23 mouse cellular contexts compared by ENCODE assay signal in genomic region chr17:12369393-12369792, GRCm38 (mm10). TPM values are rescaled to one million over a fixed set of nuclear protein-coding genes. Genes with fewer than 3 reads are reported as not detected.
DNase-seq lines count a peak whose midpoint lies in the region; ATAC-seq lines count a peak whose summit lies in the region.
"Had no signal": no experiment of that assay in that cellular context is flagged by ENCODE, and none has a peak within 500 bp of the region (broad histone marks: within the 10 kb centered on the region; RNA-seq: fewer than 3 reads in every experiment).

No protein-coding gene starts in this region.

- DNase-seq in kidney, adult 9 months = peak; percentile 21
- DNase-seq in kidney, adult 8-10 months = no peak
- DNase-seq in large intestine, adult 2 months (ENCODE audit: low read depth, low spot score) = peak; percentile 86
- no peak for DNase-seq in embryo, embryonic 11 days
- DNase-seq in lung, adult 18-20 months = no peak
- DNase-seq: adrenal gland, adult 2 months; adrenal gland, postnatal 10 days; adrenal gland, postnatal 36 days; cerebellum, adult 11-12 months; cerebellum, adult 2 months; cerebellum, adult 9-10 months; cerebellum, postnatal 10 days; cerebellum, postnatal 25 days had no signal

- H3K9ac ChIP-seq in intestine, embryonic 15.5 days = no peak overlapping the region
- H3K9ac ChIP-seq in intestine, embryonic 16.5 days (ENCODE audit: low read depth, low read length) = no peak overlapping the region
- H3K9ac ChIP-seq in heart, embryonic 12.5 days = no peak overlapping the region
- H3K9ac ChIP-seq: embryonic facial prominence, embryonic 13.5 days; embryonic facial prominence, embryonic 15.5 days; forebrain, embryonic 12.5 days had no signal

- peaks cover 8% of the 10 kb centered on the region; the same call in 1 of the 2 replicates for H3K4me1 ChIP-seq in intestine, embryonic 15.5 days (replicated peaks)
- peaks cover 12% of the 10 kb centered on the region; the same call in 1 of the 2 replicates for H3K4me1 ChIP-seq in intestine, embryonic 16.5 days (ENCODE audit: control insufficient read depth, insufficient read depth, low read length)
- H3K4me1 ChIP-seq in heart, embryonic 12.5 days (replicated peaks) = peaks cover 8% of the 10 kb centered on the region

- WGBS in intestine, embryonic 15.5 days = 38% methylated on average over 5 of the region's 5 CpGs
- 39% methylated on average over 5 of the region's 5 CpGs for WGBS in intestine, embryonic 16.5 days
- WGBS in large intestine, adult 2 months = 14% methylated on average over 5 of the region's 5 CpGs
- WGBS in heart, embryonic 12.5 days = 63% methylated on average over 5 of the region's 5 CpGs

- no peak overlapping the region for H3K4me3 ChIP-seq in intestine, embryonic 15.5 days (replicated peaks)
- H3K4me3 ChIP-seq in intestine, embryonic 16.5 days (ENCODE audit: low read length) = no peak overlapping the region
- H3K4me3 ChIP-seq in heart, embryonic 12.5 days = no peak overlapping the region
- H3K4me3 ChIP-seq: embryonic facial prominence, embryonic 13.5 days; embryonic facial prominence, embryonic 15.5 days; erythroblast, embryonic 14.5 days; forebrain, embryonic 10.5 days; forebrain, embryonic 12.5 days had no signal

- no peaks in the 10 kb centered on the region for H3K9me3 ChIP-seq in intestine, embryonic 15.5 days
- H3K9me3 ChIP-seq in intestine, embryonic 16.5 days (ENCODE audit: control insufficient read depth, low read length) = no peaks in the 10 kb centered on the region
- H3K9me3 ChIP-seq in heart, embryonic 12.5 days (replicated peaks) = no peaks in the 10 kb centered on the region
- H3K9me3 ChIP-seq: embryonic facial prominence, embryonic 13.5 days; embryonic facial prominence, embryonic 15.5 days; forebrain, embryonic 10.5 days; forebrain, embryonic 12.5 days had no signal

- peak; percentile 32; the same call in 1 of the 2 replicates for ATAC-seq in intestine, embryonic 15.5 days
- ATAC-seq in intestine, embryonic 16.5 days = peak; percentile 40; the same call in 1 of the 2 replicates
- ATAC-seq in heart, embryonic 12.5 days (ENCODE audit: insufficient number of reproducible peaks, low FRiP score) = no peak
- ATAC-seq: forebrain, embryonic 14.5 days; forebrain, embryonic 16.5 days had no signal

- H3K27me3 ChIP-seq in intestine, embryonic 15.5 days (replicated peaks) = no peaks in the 10 kb centered on the region
- no peaks in the 10 kb centered on the region for H3K27me3 ChIP-seq in intestine, embryonic 16.5 days (replicated peaks; ENCODE audit: control insufficient read depth, insufficient read depth, low read length)
- no peaks in the 10 kb centered on the region for H3K27me3 ChIP-seq in heart, embryonic 12.5 days (replicated peaks)
- H3K27me3 ChIP-seq: embryonic facial prominence, embryonic 13.5 days; embryonic facial prominence, embryonic 15.5 days; forebrain, embryonic 12.5 days had no signal

- no peaks in the 10 kb centered on the region for H3K36me3 ChIP-seq in intestine, embryonic 15.5 days
- H3K36me3 ChIP-seq in intestine, embryonic 16.5 days (ENCODE audit: control insufficient read depth, insufficient read depth, low read length) = no peaks in the 10 kb centered on the region
- no peaks in the 10 kb centered on the region for H3K36me3 ChIP-seq in heart, embryonic 12.5 days
- H3K36me3 ChIP-seq: embryonic facial prominence, embryonic 13.5 days; embryonic facial prominence, embryonic 15.5 days; forebrain, embryonic 10.5 days; forebrain, embryonic 12.5 days had no signal

- no peak overlapping the region for H3K4me2 ChIP-seq in intestine, embryonic 15.5 days (replicated peaks)
- no peak overlapping the region for H3K4me2 ChIP-seq in intestine, embryonic 16.5 days (ENCODE audit: low read depth, low read length)
- no peak overlapping the region for H3K4me2 ChIP-seq in heart, embryonic 12.5 days
- H3K4me2 ChIP-seq: embryonic facial prominence, embryonic 13.5 days; embryonic facial prominence, embryonic 15.5 days; forebrain, embryonic 12.5 days had no signal

- H3K27ac ChIP-seq in intestine, embryonic 15.5 days = no peak overlapping the region
- 0 out of 2 replicates have a peak overlapping the region, but pooled peaks have one; percentile 19 for H3K27ac ChIP-seq in intestine, embryonic 16.5 days (ENCODE audit: low read length)
- H3K27ac ChIP-seq in heart, embryonic 12.5 days (ENCODE audit: poor library complexity, severe bottlenecking) = no peak overlapping the region
- H3K27ac ChIP-seq: embryonic facial prominence, embryonic 13.5 days; embryonic facial prominence, embryonic 15.5 days; forebrain, embryonic 10.5 days; forebrain, embryonic 12.5 days had no signal

RNA-seq across cellular contexts. Expression of gene Plg, which starts 9.0 kb away (rescaled TPM):
- polyA plus RNA-seq in intestine, embryonic 15.5 days (2015; fragmentation: Nextera tagmentation; extraction: Ambion mirVana) = 3.7 and 4.9 TPM in 2 replicates
- 2.3 and 6.5 TPM in 2 replicates for polyA plus RNA-seq in intestine, embryonic 16.5 days (2015; fragmentation: Nextera tagmentation; extraction: Ambion mirVana)
- 0.05 and 0.09 TPM in 2 replicates for polyA plus RNA-seq in large intestine, adult 2 months (2012; rRNA removed)
- polyA plus RNA-seq in heart, embryonic 12.5 days (2016; fragmentation: Nextera tagmentation; extraction: Ambion mirVana) = 0.28 and 2.2 TPM in 2 replicates
- polyA plus RNA-seq: embryonic facial prominence, embryonic 13.5 days; embryonic facial prominence, embryonic 15.5 days; forebrain, embryonic 10.5 days; forebrain, embryonic 14.5 days had no signal

RNA-seq across cellular contexts. Expression of gene Map3k4, which starts 50.8 kb away (rescaled TPM):
- polyA plus RNA-seq in intestine, embryonic 15.5 days (2015; fragmentation: Nextera tagmentation; extraction: Ambion mirVana) = 33.0 and 43.9 TPM in 2 replicates
- 25.6 and 28.3 TPM in 2 replicates for polyA plus RNA-seq in intestine, embryonic 16.5 days (2015; fragmentation: Nextera tagmentation; extraction: Ambion mirVana)
- polyA plus RNA-seq in large intestine, adult 2 months (2012; rRNA removed) = 12.3 and 23.4 TPM in 2 replicates
- 42.9 and 47.4 TPM in 2 replicates for polyA plus RNA-seq in heart, embryonic 12.5 days (2016; fragmentation: Nextera tagmentation; extraction: Ambion mirVana)

Comparison
In these comparisons a context has a peak if more than half of its experiments do, and no peak if none do; other contexts are left out.
1. DNase-seq: peak in kidney, adult 9 months (single experiment) and large intestine, adult 2 months (single experiment); none in kidney, adult 8-10 months (0 of 2), embryo, embryonic 11 days (single experiment) and lung, adult 18-20 months (0 of 2).